Mouse (Mus musculus): ENCODE data around the gene Lpar6. TPM values are rescaled to one million over a fixed set of nuclear protein-coding genes. Genes with fewer than 3 reads are reported as not detected.

Gene Lpar6
- polyA plus RNA-seq, 1 experiment: 67.6 TPM

GRCm38 (mm10) chr14:73289915-73290314, 52.2 kb downstream of the Lpar6 start:
- Histone ChIP-seq H3K27ac (ENCODE audit: insufficient read depth, low read depth, low read length) (no peak overlapping the region), H3K4me1 (ENCODE audit: control insufficient read depth, insufficient read depth, low read length) (peaks cover 5% of the 10 kb centered on the region), H3K4me3 (ENCODE audit: insufficient read depth, low read length) (no peak overlapping the region)
- TF ChIP-seq CTCF (IDR thresholded peaks at IDR 0.05; ENCODE audit: low read depth, low read length) (no peak), POLR2A (IDR thresholded peaks at IDR 0.05; ENCODE audit: borderline replicate concordance, low read depth, low read length) (no peak)

- Histone ChIP-seq H3K4me3 (ENCODE audit: insufficient read depth, low read length) (no peak overlapping the region), H3K27ac (ENCODE audit: insufficient read depth, low read depth, low read length) (no peak overlapping the region), H3K4me1 (ENCODE audit: control insufficient read depth, insufficient read depth, low read length) (peaks cover 5% of the 10 kb centered on the region)
- TF ChIP-seq CTCF (IDR thresholded peaks at IDR 0.05; ENCODE audit: low read depth, low read length) (no peak), POLR2A (IDR thresholded peaks at IDR 0.05; ENCODE audit: borderline replicate concordance, low read depth, low read length) (no peak)
These were observed 54.7 kb downstream of the Lpar6 start for GRCm38 (mm10) chr14:73292434-73292833.

Other genes with a start within 250 kb of the Lpar6 start
- 1.7 TPM in 2 replicates for gene Cysltr2, start 188.8 kb upstream of the Lpar6 start, polyA plus RNA-seq (2012; ENCODE audit: insufficient read depth, insufficient read length, missing spikeins)
- gene Rcbtb2, start 114.9 kb upstream of the Lpar6 start, polyA plus RNA-seq (2012; ENCODE audit: insufficient read depth, insufficient read length, missing spikeins): 371 and 386 TPM in 2 replicates
- 46.2 and 50.6 TPM in 2 replicates for gene Rb1, start 87.9 kb downstream of the Lpar6 start, polyA plus RNA-seq (2012; ENCODE audit: insufficient read depth, insufficient read length, missing spikeins)
- 6,453 and 6,469 TPM in 2 replicates for gene Itm2b, start 147.4 kb downstream of the Lpar6 start, polyA plus RNA-seq (2012; ENCODE audit: insufficient read depth, insufficient read length, missing spikeins)